Mouse (Mus musculus): ENCODE measurements around the gene Ccdc33. TPM values are rescaled to one million over a fixed set of nuclear protein-coding genes. Genes with fewer than 3 reads are reported as not detected.

Ccdc33 gene
- polyA plus RNA-seq, 1 experiment from 2014 or later, result 1.1 TPM

DNA sequence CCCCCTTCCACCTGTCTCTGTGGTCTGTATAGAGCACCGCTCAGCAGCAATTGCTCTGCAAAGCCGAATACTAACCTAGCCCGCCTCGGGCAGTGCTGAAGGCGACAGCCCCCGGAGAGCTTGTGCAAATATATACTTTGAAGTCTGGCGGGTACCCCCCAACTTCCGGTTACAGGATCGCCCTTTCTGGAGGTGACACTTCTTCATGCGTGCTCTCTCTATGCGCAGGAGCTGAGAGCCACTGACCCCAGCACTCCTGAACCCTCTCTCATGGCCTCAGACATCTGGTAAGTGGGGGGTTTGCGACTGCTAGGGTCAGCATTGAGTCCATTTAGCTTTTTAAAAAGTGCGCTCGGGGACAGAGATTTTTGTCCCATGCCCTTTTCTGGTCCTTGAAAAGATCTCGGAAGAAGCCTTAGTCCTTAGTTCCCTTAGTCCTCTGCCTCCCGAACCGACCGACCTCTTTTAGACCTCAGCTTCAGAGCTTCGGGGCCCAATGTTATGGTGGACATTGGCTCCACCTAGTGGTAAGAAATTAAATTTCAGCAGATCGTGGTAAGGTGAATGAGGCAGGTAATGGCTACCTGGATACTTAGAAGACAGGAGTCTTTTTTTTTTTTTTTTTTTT lies 120.5 kb downstream of the Ccdc33 start:
- ATAC-seq (replicated peaks), result peak; percentile 87
- Histone ChIP-seq H3K4me2 (replicated peaks) (peak overlapping the region; percentile 48), H3K4me1 (peaks cover 18% of the 10 kb centered on the region), H3K36me3 (no peaks in the 10 kb centered on the region), H3K27ac (replicated peaks) (no peak overlapping the region), H3K4me3 (peak overlapping the region; percentile 32), H3K9me3 (no peaks in the 10 kb centered on the region), H3K27me3 (peaks cover 13% of the 10 kb centered on the region), H3K9ac (replicated peaks) (peak overlapping the region; percentile 3; the same call in 1 of the 2 replicates)
- WGBS, result 1% methylated on average over 20 of the region's 20 CpGs

DNA sequence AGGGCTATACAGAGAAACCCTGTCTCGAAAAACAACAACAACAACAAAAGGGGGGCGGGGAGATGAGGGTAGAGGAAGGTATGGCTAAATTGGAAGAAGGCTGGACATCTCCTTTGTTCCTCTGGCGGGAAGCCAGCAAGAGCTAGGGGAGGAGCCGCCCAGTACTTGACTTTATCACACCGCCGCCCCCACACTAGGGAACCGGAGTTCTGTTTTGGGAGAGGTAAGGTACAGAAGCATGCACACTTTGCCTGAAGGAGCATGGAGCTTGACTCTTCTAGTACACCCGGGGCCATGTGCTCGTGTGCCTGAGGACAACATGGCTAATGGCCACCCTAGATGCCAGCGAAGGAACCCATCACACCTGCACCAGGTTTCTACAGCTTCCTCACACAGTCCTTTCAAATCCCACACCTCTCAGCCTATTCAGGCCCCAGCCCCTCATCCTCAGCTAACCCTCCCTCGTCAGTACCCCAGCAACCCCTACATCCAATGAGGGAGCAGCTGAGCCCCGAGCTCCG lies 121.1 kb downstream of the Ccdc33 start:
- H3K9ac ChIP-seq (replicated peaks), result peak overlapping the region; percentile 3; the same call in 1 of the 2 replicates
- no peak for ATAC-seq (replicated peaks)
- H3K36me3 ChIP-seq, result no peaks in the 10 kb centered on the region
- H3K27me3 ChIP-seq, result peaks cover 13% of the 10 kb centered on the region
- peaks cover 23% of the 10 kb centered on the region for H3K4me1 ChIP-seq
- H3K27ac ChIP-seq (replicated peaks), result no peak overlapping the region
- WGBS, result 25% methylated on average over 13 of the region's 13 CpGs
- H3K4me3 ChIP-seq, result peak overlapping the region; percentile 32
- peak overlapping the region; percentile 48 for H3K4me2 ChIP-seq (replicated peaks)
- H3K9me3 ChIP-seq, result no peaks in the 10 kb centered on the region

DNA sequence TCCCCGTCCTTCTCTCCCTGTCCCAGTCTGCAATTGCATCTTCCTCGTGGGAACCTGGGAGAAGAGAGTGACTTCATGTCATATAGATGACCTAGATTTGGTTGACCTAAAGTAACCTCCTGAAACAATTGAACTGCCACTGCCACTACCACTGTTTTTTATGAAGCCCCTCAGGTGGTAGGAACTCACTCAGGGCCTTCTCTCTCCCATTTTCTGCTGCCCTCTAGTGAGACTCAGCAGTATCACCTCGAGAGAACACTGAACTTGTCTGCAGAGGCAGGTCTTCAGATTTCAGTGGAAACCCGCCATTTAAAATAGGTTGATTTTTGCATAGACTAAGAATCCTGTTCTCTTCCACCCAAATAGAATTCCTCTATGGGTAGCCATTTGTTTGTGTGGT lies 123.3 kb downstream of the Ccdc33 start:
- Histone ChIP-seq H3K36me3 (no peaks in the 10 kb centered on the region), H3K27me3 (peaks cover 13% of the 10 kb centered on the region)
- 35% methylated on average over 4 of the region's 4 CpGs for WGBS

DNA sequence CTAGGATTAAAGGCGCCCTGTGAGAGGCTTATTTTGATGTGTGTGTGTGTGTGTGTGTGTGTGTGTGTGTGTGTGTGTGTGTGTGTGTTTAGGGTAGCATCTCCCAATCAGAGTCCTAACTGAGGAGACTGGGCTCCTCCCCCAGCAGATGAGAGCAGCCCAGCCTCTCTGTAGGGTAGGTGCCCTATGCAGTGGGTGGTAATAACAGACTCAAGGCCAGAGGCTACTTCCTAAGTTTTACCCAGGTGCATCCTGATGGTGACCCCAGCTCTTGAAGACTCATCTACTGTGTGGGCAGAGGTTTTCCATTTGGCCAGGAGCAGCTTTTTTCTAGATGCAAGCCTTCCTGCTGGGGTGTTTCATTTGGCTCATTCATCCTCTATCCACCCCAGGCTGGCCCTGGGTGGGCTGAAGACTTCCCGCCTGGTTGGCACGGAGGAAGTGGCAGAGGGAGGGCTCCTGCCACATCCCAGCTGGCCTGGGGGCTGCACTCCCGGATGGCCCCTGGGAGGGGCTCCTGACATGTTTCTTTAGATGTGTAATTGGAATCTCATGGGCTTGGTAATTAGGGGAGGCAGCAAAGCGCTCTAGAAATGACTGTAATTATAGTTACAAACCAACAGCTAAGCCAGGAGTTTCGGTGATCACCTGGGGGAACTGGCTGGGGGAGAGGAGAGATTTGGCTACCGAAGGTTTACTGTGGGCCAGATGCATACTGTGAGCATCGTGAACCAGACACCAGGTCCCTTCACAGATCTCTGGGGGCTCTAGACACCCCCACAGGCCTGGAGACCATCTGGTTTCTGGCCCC lies 125.6 kb downstream of the Ccdc33 start:
- 28% methylated on average over 8 of the region's 8 CpGs for WGBS
- ATAC-seq (replicated peaks), result peak; percentile 66
- no peaks in the 10 kb centered on the region for H3K36me3 ChIP-seq
- no peak overlapping the region for H3K4me2 ChIP-seq (replicated peaks)
- peaks cover 23% of the 10 kb centered on the region for H3K4me1 ChIP-seq
- no peaks in the 10 kb centered on the region for H3K9me3 ChIP-seq
- no peak overlapping the region for H3K4me3 ChIP-seq
- no peak overlapping the region for H3K9ac ChIP-seq (replicated peaks)
- H3K27ac ChIP-seq (replicated peaks), result peak overlapping the region; percentile 21; the same call in 1 of the 2 replicates
- peaks cover 6% of the 10 kb centered on the region; the same call in 1 of the 2 replicates for H3K27me3 ChIP-seq

More for the DNA sequence above, 123.3 kb downstream of the Ccdc33 start:
- H3K4me1 ChIP-seq, result peaks cover 23% of the 10 kb centered on the region
- H3K4me3 ChIP-seq, result no peak overlapping the region
- H3K9me3 ChIP-seq, result no peaks in the 10 kb centered on the region
- no peak overlapping the region for H3K27ac ChIP-seq (replicated peaks)
- no peak overlapping the region for H3K9ac ChIP-seq (replicated peaks)
- H3K4me2 ChIP-seq (replicated peaks), result no peak overlapping the region
- no peak for ATAC-seq (replicated peaks)

DNA sequence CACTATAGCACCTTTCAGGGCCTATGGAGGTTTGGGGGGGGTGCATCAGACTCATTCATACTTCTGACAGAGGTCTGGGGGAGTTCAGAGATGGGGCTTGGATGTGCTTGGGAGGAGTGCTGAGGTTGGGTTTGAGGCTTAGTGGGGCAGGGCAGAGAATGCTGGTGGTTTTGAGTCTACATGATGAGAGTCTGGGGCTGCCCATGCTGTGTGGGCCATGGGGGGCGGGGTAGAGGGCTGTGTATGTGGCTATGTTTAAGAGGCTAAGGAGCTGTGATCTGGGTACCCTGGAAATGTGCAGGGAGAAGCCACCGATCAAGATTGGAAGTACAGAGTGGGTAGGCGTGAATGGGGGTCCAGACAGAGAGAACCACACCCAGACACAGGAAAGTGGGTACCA lies 126.6 kb downstream of the Ccdc33 start:
- H3K27ac ChIP-seq (replicated peaks), result no peak overlapping the region
- peaks cover 18% of the 10 kb centered on the region for H3K4me1 ChIP-seq
- no peaks in the 10 kb centered on the region for H3K36me3 ChIP-seq
- H3K4me2 ChIP-seq (replicated peaks), result no peak overlapping the region
- no peaks in the 10 kb centered on the region for H3K9me3 ChIP-seq
- WGBS, result 82% methylated on average over 3 of the region's 3 CpGs
- no peak overlapping the region for H3K9ac ChIP-seq (replicated peaks)
- ATAC-seq (replicated peaks), result no peak
- H3K27me3 ChIP-seq, result peaks cover 4% of the 10 kb centered on the region; the same call in 1 of the 2 replicates
- no peak overlapping the region for H3K4me3 ChIP-seq

DNA sequence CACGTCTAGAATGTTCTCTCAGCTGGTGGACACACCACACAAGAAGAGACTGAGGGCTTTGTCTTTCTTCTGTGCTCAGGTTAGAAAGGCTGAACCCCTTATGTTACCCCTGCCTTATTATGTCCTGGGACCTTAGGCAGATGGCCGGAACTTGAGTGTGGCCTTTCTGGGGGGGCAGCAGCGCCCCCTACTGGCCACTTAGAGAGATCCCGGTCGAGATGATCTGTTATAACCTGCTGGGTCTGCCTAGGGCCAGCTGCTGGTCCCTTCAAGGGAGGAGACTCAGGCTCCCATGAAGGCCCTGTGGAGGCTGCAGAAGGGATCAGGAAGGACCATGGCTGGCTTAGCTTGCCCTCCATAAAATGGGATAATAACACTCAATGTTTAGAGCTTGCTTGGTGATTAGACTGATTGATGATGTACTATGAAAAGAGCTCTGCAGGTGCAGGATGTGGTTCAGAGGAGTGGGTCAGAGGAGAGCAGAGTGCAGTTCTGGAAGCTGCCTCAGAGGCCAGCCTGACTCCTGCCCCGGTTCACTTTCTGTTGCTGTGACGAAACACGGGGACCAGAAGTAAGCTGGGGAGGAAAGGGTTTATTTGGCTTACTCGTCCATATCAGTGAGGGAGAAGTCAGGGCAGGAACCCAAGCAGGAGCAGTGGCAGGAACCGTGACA lies 128.0 kb downstream of the Ccdc33 start:
- Histone ChIP-seq H3K27me3 (no peaks in the 10 kb centered on the region), H3K4me1 (peaks cover 18% of the 10 kb centered on the region), H3K9me3 (no peaks in the 10 kb centered on the region), H3K4me2 (replicated peaks) (no peak overlapping the region), H3K9ac (replicated peaks) (no peak overlapping the region), H3K4me3 (no peak overlapping the region), H3K27ac (replicated peaks) (no peak overlapping the region), H3K36me3 (no peaks in the 10 kb centered on the region)
- ATAC-seq (replicated peaks), result no peak
- 40% methylated on average over 10 of the region's 10 CpGs for WGBS

DNA sequence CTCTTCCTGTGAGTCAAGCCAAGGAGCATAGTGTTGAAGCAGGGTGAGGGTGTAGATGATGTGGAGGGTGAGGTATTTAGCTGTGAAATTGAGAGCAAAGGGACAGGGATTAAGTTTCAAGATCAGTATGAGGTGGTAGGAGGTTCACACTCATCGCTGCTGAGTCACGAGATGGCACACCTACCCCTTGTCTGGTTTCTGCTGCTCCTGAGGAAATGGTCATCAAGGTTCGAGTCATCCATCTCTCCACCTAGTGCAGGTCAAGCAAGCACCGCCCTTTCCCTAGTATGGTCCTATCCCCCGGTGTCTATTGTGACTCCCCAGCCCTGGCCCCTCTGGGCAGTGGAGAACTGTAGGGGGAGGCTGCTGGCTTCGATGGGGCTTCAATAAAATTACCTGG lies 129.3 kb downstream of the Ccdc33 start:
- 92% methylated on average over 6 of the region's 6 CpGs for WGBS

DNA sequence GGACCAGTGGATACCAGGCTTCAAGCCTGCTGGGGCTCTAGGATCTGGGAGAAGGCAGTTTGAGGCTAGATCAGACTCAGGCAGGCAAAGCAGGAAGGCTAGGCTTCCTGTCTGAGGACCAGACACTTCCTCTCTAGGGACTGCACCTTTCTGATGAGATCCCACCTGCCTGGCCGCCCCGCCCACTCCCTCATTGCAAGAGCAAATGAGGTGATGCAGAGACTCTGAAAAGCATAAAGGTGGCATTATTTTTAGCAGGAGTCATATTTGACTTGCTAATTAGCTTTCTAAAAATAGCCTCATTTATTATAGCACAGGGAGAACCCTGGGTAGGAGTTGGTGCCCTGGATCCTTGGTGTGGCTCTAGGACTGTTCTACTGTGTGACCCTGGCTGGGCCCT lies 130.5 kb downstream of the Ccdc33 start:
- Histone ChIP-seq H3K4me2 (replicated peaks) (no peak overlapping the region), H3K36me3 (no peaks in the 10 kb centered on the region), H3K27ac (replicated peaks) (0 out of 2 replicates have a peak overlapping the region, but pooled peaks have one; percentile 39), H3K27me3 (no peaks in the 10 kb centered on the region), H3K9ac (replicated peaks) (no peak overlapping the region), H3K9me3 (no peaks in the 10 kb centered on the region), H3K4me1 (peaks cover 9% of the 10 kb centered on the region), H3K4me3 (no peak overlapping the region)
- WGBS, result 89% methylated on average over 2 of the region's 2 CpGs
- no peak for ATAC-seq (replicated peaks)

More for the DNA sequence above, 129.3 kb downstream of the Ccdc33 start:
- no peak overlapping the region for H3K9ac ChIP-seq (replicated peaks)
- peaks cover 18% of the 10 kb centered on the region for H3K4me1 ChIP-seq
- H3K27me3 ChIP-seq, result no peaks in the 10 kb centered on the region
- H3K36me3 ChIP-seq, result no peaks in the 10 kb centered on the region
- no peaks in the 10 kb centered on the region for H3K9me3 ChIP-seq
- no peak overlapping the region for H3K27ac ChIP-seq (replicated peaks)
- ATAC-seq (replicated peaks), result no peak
- no peak overlapping the region for H3K4me2 ChIP-seq (replicated peaks)
- no peak overlapping the region for H3K4me3 ChIP-seq

DNA sequence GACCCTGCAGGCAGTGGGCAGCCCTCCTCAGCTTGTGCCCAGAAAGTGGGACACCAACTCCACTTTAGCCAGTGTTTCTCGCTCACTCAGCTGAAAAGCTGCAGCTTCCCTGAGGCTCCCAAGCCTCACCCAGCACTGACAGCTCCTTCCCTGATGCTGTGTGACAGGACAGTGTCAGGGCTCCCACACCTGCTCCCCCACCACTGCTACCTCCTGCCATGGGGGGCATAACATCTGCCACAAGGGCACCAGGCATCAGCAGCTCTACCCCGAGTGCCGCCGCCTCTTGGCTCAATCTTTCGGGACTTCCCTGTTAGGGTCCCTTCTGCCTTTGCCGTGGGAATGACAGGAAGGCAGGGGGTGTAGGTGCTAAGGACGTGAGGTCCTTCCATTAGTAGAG lies 132.3 kb downstream of the Ccdc33 start:
- no peak overlapping the region for H3K4me3 ChIP-seq
- H3K4me1 ChIP-seq, result peaks cover 4% of the 10 kb centered on the region; the same call in 1 of the 2 replicates
- no peak overlapping the region for H3K9ac ChIP-seq (replicated peaks)
- no peaks in the 10 kb centered on the region for H3K36me3 ChIP-seq
- H3K27ac ChIP-seq (replicated peaks), result no peak overlapping the region
- 81% methylated on average over 7 of the region's 7 CpGs for WGBS
- no peak for ATAC-seq (replicated peaks)
- no peaks in the 10 kb centered on the region for H3K27me3 ChIP-seq
- no peak overlapping the region for H3K4me2 ChIP-seq (replicated peaks)
- H3K9me3 ChIP-seq, result no peaks in the 10 kb centered on the region

DNA sequence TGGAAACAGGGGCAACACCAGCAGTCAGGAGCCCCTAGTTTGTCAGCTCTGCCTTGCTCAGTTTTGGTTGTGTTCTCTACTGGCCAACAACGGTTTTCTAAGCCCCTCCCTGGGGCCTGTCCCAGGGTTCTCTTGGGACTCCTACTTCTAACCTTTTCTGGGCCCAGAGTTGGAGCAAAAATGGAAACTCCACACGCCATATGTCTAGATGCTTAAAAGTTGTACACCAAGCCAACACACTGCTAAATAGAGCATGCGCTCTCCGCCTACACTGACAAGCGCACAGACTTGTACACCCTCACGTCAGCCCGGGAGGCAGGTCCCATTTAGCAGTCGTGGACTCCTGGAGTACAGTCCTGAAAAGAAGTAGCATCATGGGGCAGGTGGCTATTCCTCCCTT lies 133.3 kb downstream of the Ccdc33 start:
- Histone ChIP-seq H3K9ac (replicated peaks) (no peak overlapping the region), H3K4me2 (replicated peaks) (no peak overlapping the region), H3K4me3 (no peak overlapping the region), H3K27ac (replicated peaks) (no peak overlapping the region), H3K4me1 (peaks cover 4% of the 10 kb centered on the region; the same call in 1 of the 2 replicates), H3K27me3 (no peaks in the 10 kb centered on the region), H3K36me3 (no peaks in the 10 kb centered on the region), H3K9me3 (no peaks in the 10 kb centered on the region)
- 87% methylated on average over 8 of the region's 8 CpGs for WGBS
- no peak for ATAC-seq (replicated peaks)

DNA sequence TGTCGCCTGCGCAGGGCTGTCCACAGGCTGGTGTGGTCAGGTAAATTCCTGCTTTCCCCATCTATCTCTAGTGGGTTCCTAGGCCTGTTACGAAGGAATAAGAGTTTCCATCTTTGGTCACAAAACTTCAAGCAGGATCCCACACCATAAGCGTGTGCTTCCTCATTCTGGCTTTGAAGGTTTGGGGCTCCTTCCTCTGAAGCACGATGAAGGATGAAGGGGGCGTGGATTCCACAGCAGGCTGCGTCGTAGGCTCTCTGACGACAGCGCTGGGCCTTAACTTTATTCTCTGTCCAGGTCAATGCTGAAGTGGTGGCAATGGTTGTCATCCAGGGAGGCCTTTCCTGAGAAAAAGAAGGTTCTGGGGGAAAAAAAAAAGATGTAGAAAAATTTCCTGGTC lies 138.1 kb downstream of the Ccdc33 start:
- no peak overlapping the region for H3K9ac ChIP-seq (replicated peaks)
- ATAC-seq (replicated peaks), result no peak
- no peaks in the 10 kb centered on the region for H3K9me3 ChIP-seq
- WGBS, result 84% methylated on average over 10 of the region's 10 CpGs
- no peaks in the 10 kb centered on the region for H3K4me1 ChIP-seq
- no peak overlapping the region for H3K4me3 ChIP-seq
- H3K27ac ChIP-seq (replicated peaks), result no peak overlapping the region
- H3K27me3 ChIP-seq, result no peaks in the 10 kb centered on the region
- H3K36me3 ChIP-seq, result no peaks in the 10 kb centered on the region
- no peak overlapping the region for H3K4me2 ChIP-seq (replicated peaks)

DNA sequence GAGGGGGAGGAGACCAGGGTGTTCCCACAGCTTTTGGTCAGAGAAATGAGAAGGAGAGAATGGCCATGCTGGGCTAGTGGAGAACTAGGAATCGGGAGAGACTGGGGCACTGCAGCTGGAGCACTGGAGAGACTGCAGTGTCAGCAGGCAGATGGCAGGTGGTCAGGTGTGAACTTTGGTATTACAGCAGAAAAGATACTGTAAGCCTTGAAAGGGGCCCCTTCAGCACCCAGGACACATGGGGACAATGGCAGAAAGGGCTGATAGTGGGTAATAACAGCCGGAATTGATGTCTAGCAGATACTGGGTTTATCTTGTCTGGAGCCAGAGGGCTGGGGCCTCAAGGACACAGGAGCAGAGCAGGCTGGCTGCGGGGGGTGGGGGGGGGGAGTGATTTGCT lies 139.8 kb downstream of the Ccdc33 start:
- Histone ChIP-seq H3K27me3 (no peaks in the 10 kb centered on the region), H3K27ac (replicated peaks) (no peak overlapping the region), H3K9me3 (no peaks in the 10 kb centered on the region), H3K36me3 (no peaks in the 10 kb centered on the region), H3K9ac (replicated peaks) (no peak overlapping the region), H3K4me2 (replicated peaks) (no peak overlapping the region), H3K4me3 (no peak overlapping the region), H3K4me1 (no peaks in the 10 kb centered on the region)
- ATAC-seq (replicated peaks), result no peak
- WGBS, result 76% methylated on average over 3 of the region's 3 CpGs

All from forebrain, embryonic 15.5 days (tissue).